Mouse (Mus musculus) heart, embryonic 11.5 days (tissue): Measurements from ENCODE around the gene Srsf1. TPM values are rescaled to one million over a fixed set of nuclear protein-coding genes. Genes with fewer than 3 reads are reported as not detected.

ENCODE experiments used
- ATAC-seq: fragments of 200-750 bp; cut with Nextera tagmentation; replicated peaks from 2 replicates; pipeline ENCODE4 v1.8.0; 2017; ENCODE audit warnings: moderate library complexity; ENCODE audit not compliant: insufficient number of reproducible peaks, low FRiP score, low TSS enrichment
- H3K27ac ChIP-seq: fragments of 300-500 bp; sonication (generic); 2 replicates; pipeline ENCODE4 v1.5.1; 2014; ENCODE audit warnings: mild to moderate bottlenecking, low read depth, low read length
- H3K27me3 ChIP-seq: fragments of 300-500 bp; sonication (generic); 2 replicates; pipeline ENCODE4 v1.6.1; 2014; ENCODE audit warnings: mild to moderate bottlenecking, low read length, mixed read lengths; ENCODE audit not compliant: control insufficient read depth, insufficient read depth
- H3K36me3 ChIP-seq: fragments of 300-500 bp; sonication (generic); 2 replicates; pipeline ENCODE4 v1.6.1; 2014; ENCODE audit warnings: mild to moderate bottlenecking, low read length, moderate library complexity, mixed read lengths; ENCODE audit not compliant: control insufficient read depth, insufficient read depth
- H3K4me1 ChIP-seq: fragments of 300-500 bp; sonication (generic); 2 replicates; pipeline ENCODE4 v1.6.1; 2014; ENCODE audit warnings: low read length; ENCODE audit not compliant: control insufficient read depth, insufficient read depth
- H3K4me2 ChIP-seq: fragments of 300-500 bp; sonication (generic); 2 replicates; pipeline ENCODE4 v1.6.1; 2014; ENCODE audit warnings: mild to moderate bottlenecking, moderate library complexity
- H3K4me3 ChIP-seq: fragments of 300-500 bp; sonication (generic); 2 replicates; pipeline ENCODE4 v1.5.1; 2014; ENCODE audit warnings: low read depth, low read length
- H3K9ac ChIP-seq: fragments of 300-500 bp; sonication (generic); 2 replicates; pipeline ENCODE4 v1.6.1; 2014; ENCODE audit warnings: mild to moderate bottlenecking, low read depth, low read length, moderate library complexity
- H3K9me3 ChIP-seq: fragments of 300-500 bp; sonication (generic); replicated peaks from 2 replicates; pipeline ENCODE4 v1.6.1; 2016; ENCODE audit warnings: low read length; ENCODE audit not compliant: control insufficient read depth
- WGBS: fragments of 180-500 bp; shearing (Covaris S2); extraction: QIAGEN DNeasy Blood & Tissue Kit; methylation state at CpG from one replicate; pipeline ENCODE4 v1.1.7; 2014; ENCODE audit not compliant: insufficient replicate concordance; 5-methylcytosine and 5-hydroxymethylcytosine counted together
- polyA plus RNA-seq: library from polyadenylated mRNA; unstranded; fragments of >200 nt; fragmentation: Nextera tagmentation; extraction: Ambion mirVana; gene quantifications from 2 replicates; pipeline ENCODE4 v1.2.1, GENCODE M21; 2014

The Srsf1 gene
- polyA plus RNA-seq, 1 experiment from 2014 or later = 205 TPM

- no peak overlapping the region for H3K9ac ChIP-seq
- no peak overlapping the region for H3K4me3 ChIP-seq
- WGBS = 46% methylated on average over 2 of the region's 2 CpGs
- no peak overlapping the region for H3K27ac ChIP-seq
- no peak overlapping the region for H3K4me2 ChIP-seq
- H3K27me3 ChIP-seq = no peaks in the 10 kb centered on the region
- 0 out of 2 replicates have a peak, but pooled peaks have one; percentile 39 for ATAC-seq
- H3K36me3 ChIP-seq = no peaks in the 10 kb centered on the region
- 0 out of 2 replicates have a peak, but pooled peaks cover 2% of the 10 kb centered on the region for H3K4me1 ChIP-seq
- no peaks in the 10 kb centered on the region for H3K9me3 ChIP-seq
These were observed 12.0 kb downstream of the Srsf1 start for GRCm38 (mm10) chr11:88059141-88059540.

GRCm38 (mm10) chr11:88061892-88062625 is 14.9 kb downstream of the Srsf1 start:
- 63% methylated on average over 2 of the region's 2 CpGs for WGBS
- H3K4me2 ChIP-seq = no peak overlapping the region

DNA sequence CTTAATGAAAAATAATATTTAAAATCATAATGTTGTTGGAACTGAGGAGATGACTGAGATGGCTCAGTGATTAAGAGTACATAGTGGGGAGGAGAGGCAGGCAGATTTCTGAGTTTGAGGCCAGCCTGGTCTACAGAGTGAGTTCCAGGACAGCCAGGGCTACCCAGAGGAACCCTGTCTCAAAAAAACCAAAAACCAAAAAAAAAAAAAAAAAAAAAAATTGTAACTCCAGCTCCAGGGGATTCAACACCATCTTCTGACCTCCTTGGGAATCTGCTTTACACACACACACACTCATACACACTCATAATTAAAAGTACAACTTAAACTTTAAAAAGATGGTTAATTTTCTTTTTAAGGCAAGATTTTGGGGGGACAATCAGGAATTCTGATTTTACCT is 18.6 kb downstream of the Srsf1 start:
- no peak overlapping the region for H3K4me3 ChIP-seq
- no peaks in the 10 kb centered on the region for H3K9me3 ChIP-seq
- H3K36me3 ChIP-seq = no peaks in the 10 kb centered on the region
- H3K27me3 ChIP-seq = no peaks in the 10 kb centered on the region
- ATAC-seq = no peak
- peaks cover 10% of the 10 kb centered on the region for H3K4me1 ChIP-seq
- no peak overlapping the region for H3K4me2 ChIP-seq
- no peak overlapping the region for H3K9ac ChIP-seq
- H3K27ac ChIP-seq = no peak overlapping the region

More at GRCm38 (mm10) chr11:88061892-88062625, 14.9 kb downstream of the Srsf1 start:
- H3K27me3 ChIP-seq = no peaks in the 10 kb centered on the region
- no peak overlapping the region for H3K27ac ChIP-seq
- H3K9ac ChIP-seq = no peak overlapping the region
- no peak overlapping the region for H3K4me3 ChIP-seq
- no peaks in the 10 kb centered on the region for H3K36me3 ChIP-seq
- no peaks in the 10 kb centered on the region for H3K9me3 ChIP-seq
- peaks cover 2% of the 10 kb centered on the region; the same call in 1 of the 2 replicates for H3K4me1 ChIP-seq
- ATAC-seq = no peak

DNA sequence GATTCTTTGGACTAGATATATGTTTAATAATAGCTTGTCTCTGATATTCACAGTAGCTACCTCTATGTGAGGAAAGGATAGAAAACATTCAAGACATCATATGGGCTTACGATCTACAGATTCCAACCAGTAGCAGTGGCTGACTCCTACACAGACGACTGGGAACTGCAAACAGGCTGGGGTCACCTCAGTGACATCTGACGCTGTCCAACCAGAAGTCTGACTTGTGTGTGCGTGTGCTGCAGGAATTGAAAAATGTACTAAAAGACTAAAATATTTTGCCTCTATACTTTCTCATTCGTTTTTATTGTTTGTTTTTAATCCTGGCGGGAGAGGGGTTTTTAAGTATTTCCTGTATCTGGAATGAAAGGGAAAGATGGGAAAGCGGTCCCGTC is 20.0 kb downstream of the Srsf1 start:
- H3K4me2 ChIP-seq = peak overlapping the region; percentile 94
- ATAC-seq = no peak

GRCm38 (mm10) chr11:88067586-88068410 is 20.6 kb downstream of the Srsf1 start, which contains the start of gene Vezf1:
Vezf1 (plus strand) TSS chr11:88068279.
- H3K9ac ChIP-seq = peak within 1 kb of the TSS; percentile 97
- peaks cover 18% of the 10 kb centered on the region for H3K4me1 ChIP-seq
- no peaks in the 10 kb centered on the region for H3K27me3 ChIP-seq
- H3K27ac ChIP-seq = peak within 1 kb of the TSS; percentile 97
- H3K4me2 ChIP-seq = peak within 1 kb of the TSS; percentile 94
- H3K4me3 ChIP-seq = peak within 1 kb of the TSS; percentile 98
- peak; percentile 86 for ATAC-seq
- under 1% methylated on average over 65 of the region's 81 CpGs for WGBS
- no peaks in the 10 kb centered on the region for H3K36me3 ChIP-seq
- no peaks in the 10 kb centered on the region for H3K9me3 ChIP-seq

More for the DNA sequence above, 20.0 kb downstream of the Srsf1 start:
- Histone ChIP-seq H3K4me1 (peaks cover 18% of the 10 kb centered on the region), H3K36me3 (no peaks in the 10 kb centered on the region), H3K27ac (peak overlapping the region; percentile 97), H3K4me3 (peak overlapping the region; percentile 98), H3K9ac (peak overlapping the region; percentile 97), H3K9me3 (no peaks in the 10 kb centered on the region), H3K27me3 (no peaks in the 10 kb centered on the region)
- WGBS = 3% methylated on average over 8 of the region's 8 CpGs

GRCm38 (mm10) chr11:88068411-88069245 is 21.5 kb downstream of the Srsf1 start:
- peak overlapping the region; percentile 97 for H3K9ac ChIP-seq
- H3K36me3 ChIP-seq = no peaks in the 10 kb centered on the region
- H3K27me3 ChIP-seq = no peaks in the 10 kb centered on the region
- peak overlapping the region; percentile 98 for H3K4me3 ChIP-seq
- ATAC-seq = peak; percentile 77
- peaks cover 18% of the 10 kb centered on the region for H3K4me1 ChIP-seq
- H3K4me2 ChIP-seq = peak overlapping the region; percentile 94
- H3K9me3 ChIP-seq = no peaks in the 10 kb centered on the region
- peak overlapping the region; percentile 97 for H3K27ac ChIP-seq
- under 1% methylated on average over 77 of the region's 92 CpGs for WGBS

GRCm38 (mm10) chr11:88069246-88069570 is 22.0 kb downstream of the Srsf1 start:
- Histone ChIP-seq H3K27me3 (no peaks in the 10 kb centered on the region), H3K27ac (peak overlapping the region; percentile 97), H3K9me3 (no peaks in the 10 kb centered on the region), H3K4me1 (peaks cover 18% of the 10 kb centered on the region), H3K9ac (peak overlapping the region; percentile 97), H3K4me2 (peak overlapping the region; percentile 94), H3K4me3 (peak overlapping the region; percentile 98), H3K36me3 (no peaks in the 10 kb centered on the region)
- no peak for ATAC-seq
- WGBS = 1% methylated on average over 12 of the region's 12 CpGs

- Histone ChIP-seq H3K4me2 (peak overlapping the region; percentile 94), H3K9ac (peak overlapping the region; percentile 46; the same call in 1 of the 2 replicates), H3K4me3 (no peak overlapping the region), H3K36me3 (peaks cover 6% of the 10 kb centered on the region; the same call in 1 of the 2 replicates), H3K9me3 (no peaks in the 10 kb centered on the region), H3K4me1 (peaks cover 18% of the 10 kb centered on the region), H3K27me3 (no peaks in the 10 kb centered on the region), H3K27ac (no peak overlapping the region)
- no peak for ATAC-seq
- 41% methylated on average over 4 of the region's 4 CpGs for WGBS
These were observed 23.2 kb downstream of the Srsf1 start for GRCm38 (mm10) chr11:88070392-88070791.
